In genomic region chr7:38200606-38201289, GRCm38 (mm10) we compare ENCODE assay signal across 8 mouse cellular contexts. TPM values are rescaled to one million over a fixed set of nuclear protein-coding genes. Genes with fewer than 3 reads are reported as not detected.
A peak's percentile ranks its signal among the peaks of the same experiment; 100 is the strongest.
DNase-seq lines count a peak whose midpoint lies in the region; ATAC-seq and TF ChIP-seq lines count a peak whose summit lies in the region.

No protein-coding gene starts in this region.

- peak; percentile 100 for TF ChIP-seq CTCF in lung, postnatal 0 days (IDR thresholded peaks at IDR 0.05)

- peak overlapping the region; percentile 20 for H3K4me3 ChIP-seq in hindbrain, embryonic 12.5 days
- no peak overlapping the region for H3K4me3 ChIP-seq in lung, postnatal 0 days (ENCODE audit: low read depth, low read length)

- H3K9me3 ChIP-seq in hindbrain, embryonic 12.5 days (replicated peaks) = no peaks in the 10 kb centered on the region; the same call in 1 of the 2 replicates
- no peaks in the 10 kb centered on the region for H3K9me3 ChIP-seq in lung, postnatal 0 days (ENCODE audit: low read length)

- TF ChIP-seq EP300 in lung, postnatal 0 days (IDR thresholded peaks at IDR 0.05) = no peak; the same call in 1 of the 2 replicates

- no peaks in the 10 kb centered on the region for H3K36me3 ChIP-seq in hindbrain, embryonic 12.5 days
- no peaks in the 10 kb centered on the region for H3K36me3 ChIP-seq in lung, postnatal 0 days (ENCODE audit: insufficient read depth, low read length)

- peak; percentile 71 for DNase-seq in Muller cell, postnatal 12 days (ENCODE audit: inconsistent ontology term)
- DNase-seq in cerebellum, adult 9-10 months = peak; percentile 91
- peak; percentile 67 to 88 for DNase-seq in frontal cortex, postnatal 10 days (ENCODE audit: low spot score in 2 of 2)
- DNase-seq in layer of hippocampus, postnatal 10 days (ENCODE audit: low spot score in 2 of 2) = peak; percentile 95 to 96
- DNase-seq in lung, postnatal 0 days (ENCODE audit: low spot score) = peak; percentile 84
- peak; percentile 60 for DNase-seq in ovary, postnatal 10 days (ENCODE audit: low spot score)
- DNase-seq in thymus, postnatal 0 days (ENCODE audit: low spot score) = peak; percentile 88

- H3K9ac ChIP-seq in hindbrain, embryonic 12.5 days = peak overlapping the region; percentile 3; the same call in 1 of the 2 replicates
- H3K9ac ChIP-seq in lung, postnatal 0 days (replicated peaks; ENCODE audit: low read depth) = no peak overlapping the region

- no peak overlapping the region for H3K27ac ChIP-seq in hindbrain, embryonic 12.5 days
- no peak overlapping the region for H3K27ac ChIP-seq in lung, postnatal 0 days (ENCODE audit: low read length)

- H3K4me2 ChIP-seq in hindbrain, embryonic 12.5 days (replicated peaks) = peak overlapping the region; percentile 52
- H3K4me2 ChIP-seq in lung, postnatal 0 days (replicated peaks; ENCODE audit: low read depth, low read length) = peak overlapping the region; percentile 17; the same call in 1 of the 2 replicates

- ATAC-seq in hindbrain, embryonic 12.5 days (ENCODE audit: low FRiP score) = peak; percentile 91
- ATAC-seq in lung, postnatal 0 days = peak; percentile 93

- peaks cover 5% of the 10 kb centered on the region; the same call in 1 of the 2 replicates for H3K4me1 ChIP-seq in hindbrain, embryonic 12.5 days
- no peaks in the 10 kb centered on the region for H3K4me1 ChIP-seq in lung, postnatal 0 days (ENCODE audit: insufficient read depth, low read depth, low read length)

- 4% methylated on average over 28 of the region's 28 CpGs for WGBS in hindbrain, embryonic 12.5 days
- WGBS in lung, postnatal 0 days = 3% methylated on average over 28 of the region's 28 CpGs

- no peaks in the 10 kb centered on the region for H3K27me3 ChIP-seq in hindbrain, embryonic 12.5 days
- H3K27me3 ChIP-seq in lung, postnatal 0 days (replicated peaks; ENCODE audit: insufficient read depth, low read length) = no peaks in the 10 kb centered on the region

RNA-seq across cellular contexts. Expression of gene 1600014C10Rik, which starts 17.7 kb away (rescaled TPM):
- 21.4 and 22.3 TPM in 2 replicates for polyA plus RNA-seq in hindbrain, embryonic 12.5 days (2016; fragmentation: Nextera tagmentation; extraction: Ambion mirVana)
- 10 to 100 TPM; 17.6 to 19.7 TPM for total RNA-seq in layer of hippocampus, postnatal 10 days (2021)
- 15.0 and 16.0 TPM in 2 replicates for polyA plus RNA-seq in lung, postnatal 0 days (2015; fragmentation: Nextera tagmentation; extraction: Ambion mirVana)
- polyA plus RNA-seq in thymus, postnatal 0 days (2015; fragmentation: Nextera tagmentation; extraction: Ambion mirVana) = 52.8 and 59.9 TPM in 2 replicates

RNA-seq across cellular contexts. Expression of gene Plekhf1, which starts 27.1 kb away (rescaled TPM):
- 1.8 and 2.1 TPM in 2 replicates for polyA plus RNA-seq in hindbrain, embryonic 12.5 days (2016; fragmentation: Nextera tagmentation; extraction: Ambion mirVana)
- total RNA-seq in layer of hippocampus, postnatal 10 days (2021) = 1 to 10 TPM; 1.3 to 1.8 TPM
- polyA plus RNA-seq in lung, postnatal 0 days (2015; fragmentation: Nextera tagmentation; extraction: Ambion mirVana) = 2.5 and 3.9 TPM in 2 replicates
- 8.1 and 8.8 TPM in 2 replicates for polyA plus RNA-seq in thymus, postnatal 0 days (2015; fragmentation: Nextera tagmentation; extraction: Ambion mirVana)
